In genomic region chr3:95999308-96000079, GRCm38 (mm10) we compare ENCODE assay signal across 16 mouse cellular contexts. TPM values are rescaled to one million over a fixed set of nuclear protein-coding genes. Genes with fewer than 3 reads are reported as not detected.
DNase-seq lines count a peak whose midpoint lies in the region; ATAC-seq and TF ChIP-seq lines count a peak whose summit lies in the region.
"Had no signal": no experiment of that assay in that cellular context is flagged by ENCODE, and none has a peak within 500 bp of the region (broad histone marks: within the 10 kb centered on the region; RNA-seq: fewer than 3 reads in every experiment).

No protein-coding gene starts in this region.

- TF ChIP-seq POLR2A in thymus, adult 2 months (IDR thresholded peaks at IDR 0.05; ENCODE audit: control insufficient read depth, extremely low read depth, insufficient read depth, low read length, poor library complexity), result no peak

- WGBS in heart, embryonic 14.5 days, result 80% methylated on average over 12 of the region's 12 CpGs
- 77% methylated on average over 12 of the region's 12 CpGs for WGBS in stomach, embryonic 15.5 days
- 70% methylated on average over 12 of the region's 12 CpGs for WGBS in stomach, postnatal 0 days
- 63% methylated on average over 12 of the region's 12 CpGs for WGBS in liver, embryonic 11.5 days
- 92% methylated on average over 12 of the region's 12 CpGs for WGBS in thymus, adult 2 months
- WGBS in midbrain, embryonic 16.5 days, result 85% methylated on average over 12 of the region's 12 CpGs

- no peak for DNase-seq in heart, postnatal 4 days
- DNase-seq in stomach, postnatal 0 days (ENCODE audit: low spot score), result no peak
- DNase-seq in liver, embryonic 11.5 days (ENCODE audit: low spot score), result no peak
- no peak for DNase-seq in thymus, adult 2 months
- DNase-seq in embryo, embryonic 10 days (ENCODE audit: low spot score), result no peak
- DNase-seq: adrenal gland, adult 8-10 months; cerebellum, adult 11-12 months; kidney, postnatal 4 days; lung, adult 2 months had no signal

- H3K36me3 ChIP-seq in heart, embryonic 14.5 days (ENCODE audit: control insufficient read depth, insufficient read depth, low read length), result no peaks in the 10 kb centered on the region
- no peaks in the 10 kb centered on the region for H3K36me3 ChIP-seq in stomach, embryonic 15.5 days
- no peaks in the 10 kb centered on the region for H3K36me3 ChIP-seq in stomach, postnatal 0 days (ENCODE audit: control insufficient read depth, insufficient read depth, low read length)
- no peaks in the 10 kb centered on the region for H3K36me3 ChIP-seq in liver, embryonic 11.5 days (ENCODE audit: control insufficient read depth, insufficient read depth, low read length)
- H3K36me3 ChIP-seq in thymus, adult 2 months (ENCODE audit: control insufficient read depth, insufficient read depth, low read length), result no peaks in the 10 kb centered on the region
- no peaks in the 10 kb centered on the region for H3K36me3 ChIP-seq in midbrain, embryonic 16.5 days (ENCODE audit: control insufficient read depth, insufficient read depth, low read length)
- H3K36me3 ChIP-seq: embryonic facial prominence, embryonic 12.5 days; intestine, embryonic 15.5 days had no signal

- no peak overlapping the region for H3K4me3 ChIP-seq in heart, embryonic 14.5 days (ENCODE audit: control insufficient read depth in 1 of 2, insufficient read depth in 1 of 2, low read depth in 1 of 2, low read length in 2 of 2)
- H3K4me3 ChIP-seq in stomach, embryonic 15.5 days (replicated peaks), result no peak overlapping the region
- no peak overlapping the region for H3K4me3 ChIP-seq in stomach, postnatal 0 days (ENCODE audit: low read depth, low read length)
- no peak overlapping the region for H3K4me3 ChIP-seq in liver, embryonic 11.5 days (ENCODE audit: low read depth, low read length)
- no peak overlapping the region for H3K4me3 ChIP-seq in thymus, adult 2 months (ENCODE audit: control insufficient read depth, insufficient read depth, low read length)
- H3K4me3 ChIP-seq in midbrain, embryonic 16.5 days (ENCODE audit: low read depth, low read length), result no peak overlapping the region
- H3K4me3 ChIP-seq: embryonic facial prominence, embryonic 12.5 days; intestine, embryonic 15.5 days; midbrain, embryonic 15.5 days had no signal

- peak overlapping the region; percentile 61; the same call in 1 of the 2 replicates for H3K9ac ChIP-seq in heart, embryonic 14.5 days (ENCODE audit: low read length)
- no peak overlapping the region for H3K9ac ChIP-seq in stomach, embryonic 15.5 days
- H3K9ac ChIP-seq in stomach, postnatal 0 days (ENCODE audit: low read length), result no peak overlapping the region
- H3K9ac ChIP-seq in liver, embryonic 11.5 days (ENCODE audit: low read depth, low read length), result peak overlapping the region; percentile 16; the same call in 1 of the 2 replicates
- no peak overlapping the region for H3K9ac ChIP-seq in midbrain, embryonic 16.5 days (ENCODE audit: low read depth, low read length)
- H3K9ac ChIP-seq: embryonic facial prominence, embryonic 12.5 days; intestine, embryonic 15.5 days; midbrain, embryonic 15.5 days had no signal

- no peak for TF ChIP-seq CTCF in stomach, postnatal 0 days (IDR thresholded peaks at IDR 0.05; ENCODE audit: low read depth)
- TF ChIP-seq CTCF in thymus, adult 2 months (IDR thresholded peaks at IDR 0.05; ENCODE audit: borderline replicate concordance, control insufficient read depth, extremely low read depth, insufficient read depth, low read length, poor library complexity), result no peak

- no peaks in the 10 kb centered on the region for H3K9me3 ChIP-seq in heart, embryonic 14.5 days (ENCODE audit: control insufficient read depth, low read length)
- no peaks in the 10 kb centered on the region for H3K9me3 ChIP-seq in stomach, embryonic 15.5 days
- H3K9me3 ChIP-seq in stomach, postnatal 0 days (ENCODE audit: control insufficient read depth, low read length), result no peaks in the 10 kb centered on the region
- no peaks in the 10 kb centered on the region for H3K9me3 ChIP-seq in liver, embryonic 11.5 days (ENCODE audit: control insufficient read depth, low read length)
- H3K9me3 ChIP-seq in midbrain, embryonic 16.5 days (replicated peaks; ENCODE audit: control insufficient read depth, low read length, poor library complexity, severe bottlenecking), result no peaks in the 10 kb centered on the region
- H3K9me3 ChIP-seq: embryonic facial prominence, embryonic 12.5 days; intestine, embryonic 15.5 days; midbrain, embryonic 15.5 days had no signal

- no peak for ATAC-seq in heart, embryonic 14.5 days (ENCODE audit: insufficient number of reproducible peaks, insufficient read depth, low FRiP score, low read depth)
- peak; percentile 48; the same call in 1 of the 2 replicates for ATAC-seq in stomach, embryonic 15.5 days (ENCODE audit: insufficient read depth, low FRiP score, low read depth)
- no peak for ATAC-seq in stomach, postnatal 0 days (ENCODE audit: low FRiP score, low TSS enrichment)
- peak; percentile 84 for ATAC-seq in liver, embryonic 11.5 days (replicated peaks; ENCODE audit: low FRiP score)
- no peak for ATAC-seq in midbrain, embryonic 16.5 days
- ATAC-seq: forebrain, embryonic 16.5 days; intestine, embryonic 15.5 days; midbrain, embryonic 15.5 days had no signal

- peaks cover 24 to 41% of the 10 kb centered on the region in 2 experiments for H3K4me1 ChIP-seq in heart, embryonic 14.5 days (ENCODE audit: control insufficient read depth in 2 of 2, insufficient read depth in 2 of 2, low read length in 2 of 2)
- H3K4me1 ChIP-seq in stomach, embryonic 15.5 days, result peaks cover 8% of the 10 kb centered on the region
- H3K4me1 ChIP-seq in stomach, postnatal 0 days (replicated peaks; ENCODE audit: control insufficient read depth, insufficient read depth), result peaks cover 4% of the 10 kb centered on the region; the same call in 1 of the 2 replicates
- H3K4me1 ChIP-seq in liver, embryonic 11.5 days (replicated peaks; ENCODE audit: control insufficient read depth, insufficient read depth, low read length), result peaks cover 43% of the 10 kb centered on the region
- peaks cover 28% of the 10 kb centered on the region for H3K4me1 ChIP-seq in thymus, adult 2 months (replicated peaks; ENCODE audit: control insufficient read depth, insufficient read depth, low read length)
- H3K4me1 ChIP-seq in midbrain, embryonic 16.5 days (ENCODE audit: control insufficient read depth, insufficient read depth, low read length), result peaks cover 16% of the 10 kb centered on the region
- H3K4me1 ChIP-seq: intestine, embryonic 15.5 days had no signal

- H3K27me3 ChIP-seq in heart, embryonic 14.5 days (ENCODE audit: control insufficient read depth, insufficient read depth, low read length), result no peaks in the 10 kb centered on the region
- H3K27me3 ChIP-seq in stomach, embryonic 15.5 days (replicated peaks), result no peaks in the 10 kb centered on the region
- H3K27me3 ChIP-seq in stomach, postnatal 0 days (ENCODE audit: control insufficient read depth, insufficient read depth, low read length), result no peaks in the 10 kb centered on the region
- H3K27me3 ChIP-seq in liver, embryonic 11.5 days (replicated peaks; ENCODE audit: control insufficient read depth, insufficient read depth, low read length), result no peaks in the 10 kb centered on the region; the same call in 1 of the 2 replicates
- no peaks in the 10 kb centered on the region for H3K27me3 ChIP-seq in thymus, adult 2 months (ENCODE audit: control insufficient read depth, insufficient read depth, low read length)
- H3K27me3 ChIP-seq in midbrain, embryonic 16.5 days (ENCODE audit: control insufficient read depth, insufficient read depth, low read depth, low read length), result no peaks in the 10 kb centered on the region
- H3K27me3 ChIP-seq: embryonic facial prominence, embryonic 12.5 days; intestine, embryonic 15.5 days; midbrain, embryonic 15.5 days had no signal

- peak overlapping the region; percentile 65 to 73 for H3K27ac ChIP-seq in heart, embryonic 14.5 days (replicated peaks in 1 of 2; ENCODE audit: control insufficient read depth in 1 of 2, insufficient read depth in 1 of 2, low read depth in 2 of 2, low read length in 2 of 2)
- no peak overlapping the region for H3K27ac ChIP-seq in stomach, embryonic 15.5 days
- no peak overlapping the region for H3K27ac ChIP-seq in stomach, postnatal 0 days (replicated peaks)
- peak overlapping the region; percentile 77 for H3K27ac ChIP-seq in liver, embryonic 11.5 days (ENCODE audit: low read depth, low read length)
- H3K27ac ChIP-seq in thymus, adult 2 months (ENCODE audit: control insufficient read depth, insufficient read depth, low read length), result no peak overlapping the region
- no peak overlapping the region for H3K27ac ChIP-seq in midbrain, embryonic 16.5 days (ENCODE audit: low read length)
- H3K27ac ChIP-seq: embryonic facial prominence, embryonic 12.5 days; intestine, embryonic 15.5 days; midbrain, embryonic 15.5 days had no signal

- no peak overlapping the region for H3K4me2 ChIP-seq in heart, embryonic 14.5 days (ENCODE audit: low read length)
- H3K4me2 ChIP-seq in stomach, embryonic 15.5 days, result no peak overlapping the region
- no peak overlapping the region for H3K4me2 ChIP-seq in stomach, postnatal 0 days (replicated peaks; ENCODE audit: low read depth)
- H3K4me2 ChIP-seq in liver, embryonic 11.5 days, result peak overlapping the region; percentile 17
- H3K4me2 ChIP-seq in midbrain, embryonic 16.5 days (ENCODE audit: low read length), result no peak overlapping the region
- H3K4me2 ChIP-seq: embryonic facial prominence, embryonic 12.5 days; intestine, embryonic 15.5 days; midbrain, embryonic 15.5 days had no signal

- TF ChIP-seq EP300 in stomach, postnatal 0 days (optimal IDR thresholded peaks at IDR 0.05), result no peak

RNA-seq across cellular contexts. Expression of gene Plekho1, which starts 3.7 kb away (rescaled TPM):
- polyA plus RNA-seq in heart, embryonic 14.5 days (2014; fragmentation: Nextera tagmentation; extraction: Ambion mirVana), result 65.0 and 73.7 TPM in 2 replicates
- total RNA-seq in heart, postnatal 4 days (2021), result 100 to 1,000 TPM; 141 to 164 TPM
- polyA plus RNA-seq in stomach, embryonic 15.5 days (2015; fragmentation: Nextera tagmentation; extraction: Ambion mirVana), result 30.9 and 33.2 TPM in 2 replicates
- 26.1 and 30.6 TPM in 2 replicates for polyA plus RNA-seq in stomach, postnatal 0 days (2015; fragmentation: Nextera tagmentation; extraction: Ambion mirVana)
- 21.6 and 22.9 TPM in 2 replicates for polyA plus RNA-seq in liver, embryonic 11.5 days (2014; fragmentation: Nextera tagmentation; extraction: Ambion mirVana)
- polyA plus RNA-seq in thymus, adult 2 months (2012; rRNA removed), result 65.8 and 73.9 TPM in 2 replicates
- 46.1 and 54.6 TPM in 2 replicates for polyA plus RNA-seq in midbrain, embryonic 16.5 days (2015; fragmentation: Nextera tagmentation; extraction: Ambion mirVana)

RNA-seq across cellular contexts. Expression of gene Vps45, which starts 58.8 kb away (rescaled TPM):
- 22.8 and 24.4 TPM in 2 replicates for polyA plus RNA-seq in heart, embryonic 14.5 days (2014; fragmentation: Nextera tagmentation; extraction: Ambion mirVana)
- total RNA-seq in heart, postnatal 4 days (2021), result 10 to 100 TPM; 33.7 to 34.5 TPM
- 33.9 and 35.1 TPM in 2 replicates for polyA plus RNA-seq in stomach, embryonic 15.5 days (2015; fragmentation: Nextera tagmentation; extraction: Ambion mirVana)
- polyA plus RNA-seq in stomach, postnatal 0 days (2015; fragmentation: Nextera tagmentation; extraction: Ambion mirVana), result 28.0 and 32.1 TPM in 2 replicates
- polyA plus RNA-seq in liver, embryonic 11.5 days (2014; fragmentation: Nextera tagmentation; extraction: Ambion mirVana), result 17.4 and 18.5 TPM in 2 replicates
- polyA plus RNA-seq in thymus, adult 2 months (2012; rRNA removed), result 5.8 and 7.5 TPM in 2 replicates
- 62.0 and 64.7 TPM in 2 replicates for polyA plus RNA-seq in midbrain, embryonic 16.5 days (2015; fragmentation: Nextera tagmentation; extraction: Ambion mirVana)

Comparison
In these comparisons a context has a peak if more than half of its experiments do, and no peak if none do; other contexts are left out.
1. ATAC-seq: peak in stomach, embryonic 15.5 days (single experiment) and liver, embryonic 11.5 days (single experiment); none in heart, embryonic 14.5 days (single experiment), stomach, postnatal 0 days (single experiment) and midbrain, embryonic 16.5 days (single experiment).
2. H3K27ac ChIP-seq: peak in heart, embryonic 14.5 days (2 of 2) and liver, embryonic 11.5 days (single experiment); none in stomach, embryonic 15.5 days (single experiment), stomach, postnatal 0 days (single experiment), thymus, adult 2 months (single experiment) and midbrain, embryonic 16.5 days (single experiment).
3. H3K9ac ChIP-seq: peak in heart, embryonic 14.5 days (single experiment) and liver, embryonic 11.5 days (single experiment); none in stomach, embryonic 15.5 days (single experiment), stomach, postnatal 0 days (single experiment) and midbrain, embryonic 16.5 days (single experiment).